Mouse (Mus musculus): ENCODE measurements around the gene Gm42906. TPM values are rescaled to one million over a fixed set of nuclear protein-coding genes. Genes with fewer than 3 reads are reported as not detected.

Gene Gm42906
- total and polyA plus RNA-seq, 2 experiments from 2014 or later: not detected

GRCm38 (mm10) chr5:151168191-151168590, 259.8 kb downstream of the Gm42906 start:
- Histone ChIP-seq H3K4me2 (ENCODE audit: low read depth) (no peak overlapping the region), H3K9ac (no peak overlapping the region), H3K27me3 (ENCODE audit: insufficient read depth, low read length) (no peaks in the 10 kb centered on the region), H3K4me1 (ENCODE audit: insufficient read depth) (no peaks in the 10 kb centered on the region), H3K36me3 (ENCODE audit: insufficient read depth) (no peaks in the 10 kb centered on the region), H3K27ac (ENCODE audit: low read depth, low read length) (no peak overlapping the region), H3K9me3 (ENCODE audit: low read length) (no peaks in the 10 kb centered on the region), H3K4me3 (ENCODE audit: low read depth, low read length) (no peak overlapping the region)
- DNase-seq: no peak
- no peak for TF ChIP-seq CTCF (IDR thresholded peaks at IDR 0.05; ENCODE audit: low read depth)
- no peak for ATAC-seq
- 90% methylated on average over 3 of the region's 3 CpGs for WGBS

GRCm38 (mm10) chr5:151167641-151168040, 260.3 kb downstream of the Gm42906 start:
- WGBS: 83% methylated on average over 6 of the region's 6 CpGs
- Histone ChIP-seq H3K27me3 (ENCODE audit: insufficient read depth, low read length) (no peaks in the 10 kb centered on the region), H3K36me3 (ENCODE audit: insufficient read depth) (no peaks in the 10 kb centered on the region), H3K4me2 (ENCODE audit: low read depth) (no peak overlapping the region), H3K4me1 (ENCODE audit: insufficient read depth) (no peaks in the 10 kb centered on the region), H3K4me3 (ENCODE audit: low read depth, low read length) (no peak overlapping the region), H3K27ac (ENCODE audit: low read depth, low read length) (no peak overlapping the region), H3K9ac (no peak overlapping the region), H3K9me3 (ENCODE audit: low read length) (no peaks in the 10 kb centered on the region)
- DNase-seq (no peak), ATAC-seq (no peak)
- no peak for TF ChIP-seq CTCF (IDR thresholded peaks at IDR 0.05; ENCODE audit: low read depth)

GRCm38 (mm10) chr5:151166266-151166665, 261.7 kb downstream of the Gm42906 start:
- WGBS: 67% methylated on average over 5 of the region's 5 CpGs

GRCm38 (mm10) chr5:151165381-151166016, 262.5 kb downstream of the Gm42906 start:
- H3K4me3 ChIP-seq (ENCODE audit: low read depth, low read length): no peak overlapping the region
- ATAC-seq: no peak
- DNase-seq: no peak

More at GRCm38 (mm10) chr5:151166266-151166665, 261.7 kb downstream of the Gm42906 start:
- Histone ChIP-seq H3K36me3 (ENCODE audit: insufficient read depth) (no peaks in the 10 kb centered on the region), H3K9ac (no peak overlapping the region), H3K9me3 (ENCODE audit: low read length) (no peaks in the 10 kb centered on the region), H3K4me1 (ENCODE audit: insufficient read depth) (no peaks in the 10 kb centered on the region), H3K27ac (ENCODE audit: low read depth, low read length) (no peak overlapping the region), H3K27me3 (ENCODE audit: insufficient read depth, low read length) (no peaks in the 10 kb centered on the region), H3K4me2 (ENCODE audit: low read depth) (no peak overlapping the region), H3K4me3 (ENCODE audit: low read depth, low read length) (no peak overlapping the region)
- no peak for DNase-seq
- TF ChIP-seq CTCF (IDR thresholded peaks at IDR 0.05; ENCODE audit: low read depth): no peak
- no peak for ATAC-seq

GRCm38 (mm10) chr5:151164815-151165214, 263.1 kb downstream of the Gm42906 start:
- no peak overlapping the region for H3K4me2 ChIP-seq (ENCODE audit: low read depth)
- no peak for TF ChIP-seq CTCF (IDR thresholded peaks at IDR 0.05; ENCODE audit: low read depth)
- H3K4me3 ChIP-seq (ENCODE audit: low read depth, low read length): no peak overlapping the region
- H3K36me3 ChIP-seq (ENCODE audit: insufficient read depth): no peaks in the 10 kb centered on the region
- DNase-seq (no peak), ATAC-seq (no peak)
- no peaks in the 10 kb centered on the region for H3K4me1 ChIP-seq (ENCODE audit: insufficient read depth)
- H3K27ac ChIP-seq (ENCODE audit: low read depth, low read length): no peak overlapping the region
- no peak overlapping the region for H3K9ac ChIP-seq
- WGBS: 73% methylated on average over 4 of the region's 4 CpGs
- H3K27me3 ChIP-seq (ENCODE audit: insufficient read depth, low read length): no peaks in the 10 kb centered on the region
- no peaks in the 10 kb centered on the region for H3K9me3 ChIP-seq (ENCODE audit: low read length)

More at GRCm38 (mm10) chr5:151165381-151166016, 262.5 kb downstream of the Gm42906 start:
- no peak for TF ChIP-seq CTCF (IDR thresholded peaks at IDR 0.05; ENCODE audit: low read depth)
- H3K9ac ChIP-seq: no peak overlapping the region
- H3K27ac ChIP-seq (ENCODE audit: low read depth, low read length): no peak overlapping the region
- 91% methylated on average over 6 of the region's 6 CpGs for WGBS
- H3K4me1 ChIP-seq (ENCODE audit: insufficient read depth): no peaks in the 10 kb centered on the region
- no peaks in the 10 kb centered on the region for H3K9me3 ChIP-seq (ENCODE audit: low read length)
- no peak overlapping the region for H3K4me2 ChIP-seq (ENCODE audit: low read depth)
- H3K27me3 ChIP-seq (ENCODE audit: insufficient read depth, low read length): no peaks in the 10 kb centered on the region
- H3K36me3 ChIP-seq (ENCODE audit: insufficient read depth): no peaks in the 10 kb centered on the region

GRCm38 (mm10) chr5:151162642-151163041, 265.3 kb downstream of the Gm42906 start:
- ATAC-seq: no peak
- H3K36me3 ChIP-seq (ENCODE audit: insufficient read depth): no peaks in the 10 kb centered on the region
- H3K9me3 ChIP-seq (ENCODE audit: low read length): no peaks in the 10 kb centered on the region

GRCm38 (mm10) chr5:151155247-151155646, 272.7 kb downstream of the Gm42906 start:
- Histone ChIP-seq H3K4me1 (ENCODE audit: insufficient read depth) (no peaks in the 10 kb centered on the region), H3K27me3 (ENCODE audit: insufficient read depth, low read length) (no peaks in the 10 kb centered on the region), H3K4me2 (ENCODE audit: low read depth) (no peak overlapping the region), H3K36me3 (ENCODE audit: insufficient read depth) (no peaks in the 10 kb centered on the region), H3K9ac (no peak overlapping the region), H3K4me3 (ENCODE audit: low read depth, low read length) (no peak overlapping the region), H3K27ac (ENCODE audit: low read depth, low read length) (no peak overlapping the region), H3K9me3 (ENCODE audit: low read length) (no peaks in the 10 kb centered on the region)
- 64% methylated on average over 1 of the region's 1 CpGs for WGBS
- DNase-seq (no peak), ATAC-seq (no peak)
- no peak for TF ChIP-seq CTCF (IDR thresholded peaks at IDR 0.05; ENCODE audit: low read depth)

More at GRCm38 (mm10) chr5:151162642-151163041, 265.3 kb downstream of the Gm42906 start:
- DNase-seq: no peak
- Histone ChIP-seq H3K4me3 (ENCODE audit: low read depth, low read length) (no peak overlapping the region), H3K27me3 (ENCODE audit: insufficient read depth, low read length) (no peaks in the 10 kb centered on the region), H3K4me2 (ENCODE audit: low read depth) (no peak overlapping the region), H3K4me1 (ENCODE audit: insufficient read depth) (no peaks in the 10 kb centered on the region), H3K9ac (no peak overlapping the region), H3K27ac (ENCODE audit: low read depth, low read length) (no peak overlapping the region)
- WGBS: 94% methylated on average over 3 of the region's 3 CpGs
- TF ChIP-seq CTCF (IDR thresholded peaks at IDR 0.05; ENCODE audit: low read depth): no peak
